Comparison of ENCODE assay signal across 8 mouse cellular contexts in the genomic region with DNA sequence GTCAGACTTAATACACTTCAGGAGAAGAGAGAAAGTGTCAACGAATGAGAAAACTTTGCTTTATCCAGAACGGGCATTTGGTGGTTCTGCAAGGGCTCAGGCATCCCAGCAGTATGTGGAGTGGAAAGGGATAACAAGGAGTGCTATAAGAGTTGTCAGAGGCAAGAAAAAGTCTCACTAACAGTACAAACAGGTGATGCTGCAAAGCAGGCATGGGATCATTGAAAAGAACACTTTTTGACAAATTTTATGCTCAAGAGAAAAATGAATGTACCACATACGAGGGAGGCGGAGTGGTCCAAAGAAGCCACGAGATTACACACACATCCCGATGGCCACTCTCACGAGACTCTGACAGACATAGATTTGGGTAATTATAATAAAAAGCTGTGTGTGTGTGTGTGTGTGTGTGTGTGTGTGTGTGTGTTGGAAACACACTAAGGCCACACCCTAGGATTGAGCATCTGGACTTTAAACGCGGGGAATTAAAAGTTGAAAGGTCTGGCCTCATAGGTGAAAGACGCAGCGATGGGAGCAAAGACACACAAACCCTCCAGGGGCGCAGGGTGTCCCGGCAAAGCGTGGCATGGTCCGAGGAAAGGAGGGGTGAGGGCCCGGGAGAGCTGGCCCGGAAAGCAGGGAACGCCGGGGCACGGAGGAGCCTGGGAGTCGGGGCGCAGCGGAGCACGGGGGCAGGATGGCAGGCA.
DNase-seq lines count a peak whose midpoint lies in the region; ATAC-seq and TF ChIP-seq lines count a peak whose summit lies in the region.

No protein-coding gene starts in this region.

- peak; percentile 6 for ATAC-seq in forebrain, embryonic 13.5 days
- ATAC-seq in limb, embryonic 11.5 days (ENCODE audit: insufficient number of reproducible peaks, low FRiP score, low TSS enrichment, low read depth), result no peak; the same call in none of the 2 replicates
- ATAC-seq in CD4-positive, CD25-positive, alpha-beta regulatory T cell, adult 4 months, result no peak

- no peaks in the 10 kb centered on the region for H3K27me3 ChIP-seq in forebrain, embryonic 13.5 days
- no peaks in the 10 kb centered on the region for H3K27me3 ChIP-seq in limb, embryonic 11.5 days (ENCODE audit: control insufficient read depth, insufficient read depth, low read length)

- H3K4me3 ChIP-seq in forebrain, embryonic 13.5 days, result peak overlapping the region; percentile 64
- peak overlapping the region; percentile 79 for H3K4me3 ChIP-seq in limb, embryonic 11.5 days (ENCODE audit: low read depth, low read length)

- peak overlapping the region; percentile 95 for H3K27ac ChIP-seq in forebrain, embryonic 13.5 days
- peak overlapping the region; percentile 84 for H3K27ac ChIP-seq in limb, embryonic 11.5 days (replicated peaks; ENCODE audit: low read depth, low read length)

- H3K36me3 ChIP-seq in forebrain, embryonic 13.5 days (ENCODE audit: poor library complexity, severe bottlenecking), result no peaks in the 10 kb centered on the region
- no peaks in the 10 kb centered on the region for H3K36me3 ChIP-seq in limb, embryonic 11.5 days (ENCODE audit: control insufficient read depth, insufficient read depth, low read length)

- no peaks in the 10 kb centered on the region for H3K9me3 ChIP-seq in forebrain, embryonic 13.5 days (replicated peaks)
- H3K9me3 ChIP-seq in limb, embryonic 11.5 days (ENCODE audit: control insufficient read depth, low read length), result no peaks in the 10 kb centered on the region

- H3K4me2 ChIP-seq in forebrain, embryonic 13.5 days, result peak overlapping the region; percentile 67
- peak overlapping the region; percentile 49 for H3K4me2 ChIP-seq in limb, embryonic 11.5 days (ENCODE audit: low read depth, severe bottlenecking)

- intact Hi-C loops in left cerebral cortex, postnatal 4 days (cut with DNase I), result no loop called here
- intact Hi-C loops in left cerebral cortex, postnatal 10 days (cut with DNase I), result loop anchor here (5.0 kb wide), 2 partner anchors 65 to 110 kb away; a partner anchor contains a TSS

- under 1% methylated on average over 24 of the region's 24 CpGs for WGBS in forebrain, embryonic 13.5 days
- 1% methylated on average over 23 of the region's 24 CpGs for WGBS in limb, embryonic 11.5 days

- peaks cover 29% of the 10 kb centered on the region for H3K4me1 ChIP-seq in forebrain, embryonic 13.5 days
- H3K4me1 ChIP-seq in limb, embryonic 11.5 days (ENCODE audit: control insufficient read depth, insufficient read depth, low read length), result peaks cover 11% of the 10 kb centered on the region

- peak overlapping the region; percentile 93 for H3K9ac ChIP-seq in forebrain, embryonic 13.5 days
- peak overlapping the region; percentile 91 for H3K9ac ChIP-seq in limb, embryonic 11.5 days (ENCODE audit: low read length)

- DNase-seq in left cerebral cortex, postnatal 4 days, result peak; percentile 39
- DNase-seq in left cerebral cortex, postnatal 10 days (ENCODE audit: extremely low spot score in 1 of 2, low spot score in 2 of 2), result no peak
- peak; percentile 48 for DNase-seq in brain, embryonic 14.5 days (ENCODE audit: low read depth)
- DNase-seq in limb, embryonic 11.5 days (ENCODE audit: low spot score), result peak; percentile 71
- DNase-seq in naive thymus-derived CD4-positive, alpha-beta T cell, adult 2 months (ENCODE audit: low read depth), result peak; percentile 59
- DNase-seq in layer of hippocampus, postnatal 25 days (ENCODE audit: extremely low spot score in 1 of 2, low spot score in 1 of 2), result no peak

- TF ChIP-seq CTCF in brain, embryonic 14.5 days (IDR thresholded peaks at IDR 0.05; ENCODE audit: borderline replicate concordance, extremely low read depth, insufficient read depth, insufficient read length), result no peak

- TF ChIP-seq POLR2A in brain, embryonic 14.5 days (IDR thresholded peaks at IDR 0.05; ENCODE audit: borderline replicate concordance, extremely low read depth, insufficient read depth, insufficient read length, poor library complexity, severe bottlenecking), result no peak

Comparison
In these comparisons a context has a peak if more than half of its experiments do, and no peak if none do; other contexts are left out.
1. DNase-seq: peak in left cerebral cortex, postnatal 4 days (single experiment), brain, embryonic 14.5 days (single experiment), limb, embryonic 11.5 days (single experiment) and naive thymus-derived CD4-positive, alpha-beta T cell, adult 2 months (single experiment); none in left cerebral cortex, postnatal 10 days (0 of 2) and layer of hippocampus, postnatal 25 days (0 of 2).